Mouse (Mus musculus) kidney, adult 2 months (tissue): ENCODE results near the gene Abca14. TPM values are rescaled to one million over a fixed set of nuclear protein-coding genes. Genes with fewer than 3 reads are reported as not detected.

Experiments
- DNase-seq: peaks from one replicate; pipeline ENCODE4 v3.0.0; 2021
- H3K27ac ChIP-seq: fragments of 200-500 bp; 2 replicates; pipeline ENCODE4 v1.5.1; 2012; ENCODE audit warnings: low read depth, low read length, control low read depth, inconsistent platforms; ENCODE audit not compliant: insufficient read depth
- H3K27me3 ChIP-seq: fragments of 200-500 bp; replicated peaks from 2 replicates; pipeline ENCODE4 v1.6.1; 2012; ENCODE audit warnings: mild to moderate bottlenecking, moderate library complexity, low read length, inconsistent platforms; ENCODE audit not compliant: control insufficient read depth, insufficient read depth
- H3K36me3 ChIP-seq: fragments of 200-500 bp; 2 replicates; pipeline ENCODE4 v1.6.1; 2012; ENCODE audit warnings: mild to moderate bottlenecking, moderate library complexity, low read length, inconsistent platforms; ENCODE audit not compliant: control insufficient read depth, insufficient read depth
- H3K4me1 ChIP-seq: fragments of 200-500 bp; 2 replicates; pipeline ENCODE4 v1.6.1; 2011; ENCODE audit warnings: low read length; ENCODE audit not compliant: control insufficient read depth, insufficient read depth
- H3K4me3 ChIP-seq: fragments of 200-500 bp; 2 replicates; pipeline ENCODE4 v1.5.1; 2011; ENCODE audit warnings: mild to moderate bottlenecking, low read depth, low read length, control low read depth; ENCODE audit not compliant: insufficient read depth
- CTCF ChIP-seq: fragments of 200-500 bp; conservative IDR thresholded peaks from 2 replicates; pipeline ENCODE4 v1.5.1; 2011; ENCODE audit warnings: low read depth, mild to moderate bottlenecking, control low read depth, low read length, moderate library complexity, mixed read lengths; ENCODE audit not compliant: insufficient read depth, insufficient read length
- POLR2A ChIP-seq: fragments of 200-500 bp; IDR thresholded peaks from one replicate; pipeline ENCODE4 v1.6.1; 2011; ENCODE audit warnings: low read depth, low read length, control low read depth
- WGBS: fragments of 180-500 bp; shearing (Covaris S2); methylation state at CpG from one replicate; pipeline ENCODE4 v1.1.7; 2018; 5-methylcytosine and 5-hydroxymethylcytosine counted together
- polyA plus RNA-seq: library from polyadenylated mRNA; depleted of rRNA; stranded (reverse); fragments of >200 nt; gene quantifications from 2 replicates; pipeline ENCODE4 v1.2.3, GENCODE M21; 2012

Gene Abca14
- polyA plus RNA-seq, 1 experiment = 0.06 TPM

DNA sequence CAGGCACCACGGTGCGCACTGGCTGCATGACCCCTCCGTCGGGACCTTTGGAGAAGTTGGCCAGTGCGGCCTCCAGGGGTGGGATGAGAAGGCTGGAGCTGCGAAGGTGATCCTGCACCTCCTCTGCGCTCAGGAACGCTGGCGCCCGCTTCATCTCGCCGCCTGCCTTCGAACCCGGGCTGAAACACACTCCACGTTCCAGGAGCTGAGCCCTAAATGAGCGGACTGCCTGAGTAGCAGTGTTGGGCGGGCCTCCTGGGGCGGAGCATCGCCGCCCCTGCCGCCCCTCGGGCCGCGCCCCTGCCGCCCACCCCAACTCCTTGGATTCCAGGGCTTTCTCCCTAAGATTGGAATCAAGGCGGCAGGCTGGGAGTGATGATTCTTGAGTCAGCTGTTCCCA lies 2.0 kb upstream of the Abca14 start, which contains the start of gene Crym:
Gene Crym (minus strand): TSS at position 341 of the 400 bp plus-strand sequence.
- H3K4me3 ChIP-seq = peak within 1 kb of the TSS; percentile 6
- peak within 1 kb of the TSS; percentile 0; the same call in 1 of the 2 replicates for H3K27ac ChIP-seq
- 3% methylated on average over 26 of the region's 26 CpGs for WGBS
- H3K27me3 ChIP-seq = no peaks in the 10 kb centered on the region
- peak; percentile 28 for DNase-seq
- TF ChIP-seq CTCF (no peak), POLR2A (no peak)
- H3K36me3 ChIP-seq = no peaks in the 10 kb centered on the region
- no peaks in the 10 kb centered on the region; the same call in 1 of the 2 replicates for H3K4me1 ChIP-seq

DNA sequence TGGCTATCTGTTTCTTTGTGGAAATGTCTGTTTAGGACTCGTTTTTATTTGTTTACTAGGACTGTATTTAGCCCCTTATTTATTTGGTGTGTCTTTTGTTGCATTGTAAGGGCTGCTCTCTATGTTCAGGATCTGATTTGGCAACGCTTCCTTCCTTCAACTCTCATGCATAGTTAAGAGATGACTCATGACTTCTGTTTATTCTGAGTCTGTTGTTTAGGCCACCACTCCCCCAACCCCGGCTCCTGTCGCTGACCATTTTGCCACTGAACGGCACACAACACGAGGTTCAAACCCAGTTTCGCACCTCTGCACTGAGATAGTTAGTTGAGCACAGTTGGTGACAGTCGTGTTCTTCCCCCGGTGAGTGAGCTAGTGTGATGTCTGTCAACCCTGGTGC lies 2.2 kb downstream of the Abca14 start:
- Histone ChIP-seq H3K4me3 (no peak overlapping the region), H3K27ac (no peak overlapping the region), H3K36me3 (no peaks in the 10 kb centered on the region), H3K27me3 (no peaks in the 10 kb centered on the region), H3K4me1 (no peaks in the 10 kb centered on the region; the same call in 1 of the 2 replicates)
- WGBS = 41% methylated on average over 9 of the region's 9 CpGs
- DNase-seq = no peak
- TF ChIP-seq POLR2A (no peak), CTCF (no peak)

DNA sequence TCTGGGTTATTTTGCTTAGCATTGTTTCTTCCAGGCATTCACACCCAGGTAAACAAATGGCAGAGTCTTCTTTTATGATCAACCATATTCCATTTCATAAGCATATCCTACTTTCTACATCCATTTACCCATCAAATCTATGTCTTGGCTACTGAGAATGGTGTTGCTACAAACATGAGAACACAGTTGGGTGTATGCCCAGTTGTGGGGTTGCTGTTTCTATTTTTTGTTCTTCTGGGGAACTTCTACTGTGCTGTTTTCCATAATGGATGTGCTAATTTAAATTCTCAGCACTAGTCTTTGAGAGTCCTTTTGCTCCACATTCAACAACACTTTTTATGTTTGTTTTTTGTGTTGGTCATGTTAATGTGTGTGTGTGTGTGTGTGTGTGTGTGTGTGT lies 24.8 kb downstream of the Abca14 start:
- TF ChIP-seq POLR2A (no peak), CTCF (no peak)
- Histone ChIP-seq H3K27me3 (no peaks in the 10 kb centered on the region), H3K4me3 (no peak overlapping the region), H3K4me1 (no peaks in the 10 kb centered on the region), H3K36me3 (no peaks in the 10 kb centered on the region), H3K27ac (no peak overlapping the region)
- no peak for DNase-seq

DNA sequence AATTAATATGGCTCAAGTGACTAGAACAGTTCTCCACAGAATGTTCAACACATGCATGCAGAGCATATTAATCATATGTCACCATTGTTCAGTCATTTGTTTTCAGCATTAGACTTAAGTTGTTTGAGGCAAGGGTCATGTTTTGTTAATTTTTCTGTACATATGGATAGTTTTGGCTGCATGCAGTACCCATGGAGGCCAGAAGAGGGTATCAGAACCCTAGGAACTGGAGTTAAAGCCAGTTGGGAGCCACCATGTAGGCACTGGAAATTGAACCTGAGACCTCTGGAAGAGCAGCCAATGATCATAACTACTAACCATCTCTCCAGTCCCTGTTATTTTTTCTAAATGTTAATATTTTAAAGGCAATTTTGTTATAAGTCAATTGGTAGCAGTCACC lies 37.3 kb downstream of the Abca14 start:
- no peaks in the 10 kb centered on the region for H3K27me3 ChIP-seq
- TF ChIP-seq CTCF = peak; percentile 30; the same call in 1 of the 2 replicates
- no peak for TF ChIP-seq POLR2A
- no peaks in the 10 kb centered on the region for H3K36me3 ChIP-seq
- H3K4me3 ChIP-seq = no peak overlapping the region
- no peaks in the 10 kb centered on the region for H3K4me1 ChIP-seq
- no peak overlapping the region for H3K27ac ChIP-seq
- peak; percentile 3 for DNase-seq

DNA sequence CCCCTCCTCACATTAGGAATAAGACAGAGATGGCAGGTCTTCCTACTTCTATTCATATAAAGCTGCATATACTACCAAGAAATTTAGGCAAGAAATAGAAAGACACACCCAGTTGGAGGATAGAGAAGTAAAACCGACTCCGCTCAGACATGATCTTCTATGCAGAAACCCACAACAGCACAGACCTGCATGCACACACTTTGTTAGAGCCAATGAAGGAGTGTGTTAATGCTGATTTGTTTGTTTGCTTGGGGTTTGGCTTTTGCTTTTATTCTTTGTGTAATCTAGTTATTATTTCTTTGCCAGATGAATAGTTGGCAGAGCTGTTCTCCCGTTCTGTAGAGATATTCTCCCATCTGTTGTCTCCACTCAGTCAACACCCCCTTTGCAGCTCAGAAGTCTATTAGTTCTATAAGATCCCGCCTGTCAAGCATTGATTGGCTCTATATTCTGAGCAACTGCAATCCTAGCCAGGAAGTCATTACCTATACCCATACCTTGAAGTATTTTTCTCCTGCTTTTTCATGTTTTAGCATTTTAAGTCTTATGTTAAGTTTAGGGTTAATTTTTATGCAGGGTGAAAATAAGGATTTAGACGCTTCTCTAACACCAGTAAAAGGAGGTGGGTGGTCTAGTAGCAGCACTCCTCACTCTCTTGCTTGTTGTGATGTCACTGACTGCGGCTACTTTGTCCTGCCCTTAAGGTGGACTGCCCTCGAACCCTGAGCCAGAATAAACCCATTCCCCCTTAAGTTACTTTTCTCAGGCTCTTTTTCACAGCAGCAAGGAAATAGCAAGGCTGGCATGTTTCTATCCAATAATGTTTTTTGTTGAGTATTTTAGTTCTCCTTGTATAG lies 67.6 kb downstream of the Abca14 start:
- no peaks in the 10 kb centered on the region for H3K4me1 ChIP-seq
- TF ChIP-seq CTCF = no peak
- no peak for TF ChIP-seq POLR2A
- WGBS = 72% methylated on average over 7 of the region's 7 CpGs

DNA sequence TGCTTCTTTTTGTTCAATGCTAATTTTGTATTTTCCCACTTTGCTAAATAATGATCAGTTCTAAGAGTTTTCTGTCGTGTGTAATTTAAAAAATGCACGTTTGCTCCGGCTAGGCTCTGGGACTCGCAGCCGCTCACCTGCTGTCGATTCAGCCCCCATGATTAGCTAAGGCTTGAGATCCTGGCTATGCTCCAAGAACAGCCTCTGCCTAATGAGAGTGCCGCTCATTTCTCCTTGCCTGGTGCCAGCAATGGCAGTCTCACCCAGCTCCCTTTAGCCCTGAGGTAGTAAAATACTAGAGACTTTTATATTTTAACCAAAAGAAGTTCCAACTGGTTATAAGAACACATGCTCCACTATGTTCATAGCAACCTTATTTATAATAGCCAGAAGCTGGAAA lies 68.3 kb downstream of the Abca14 start:
- 64% methylated on average over 7 of the region's 7 CpGs for WGBS
- Histone ChIP-seq H3K27me3 (no peaks in the 10 kb centered on the region), H3K27ac (no peak overlapping the region), H3K4me3 (no peak overlapping the region), H3K4me1 (no peaks in the 10 kb centered on the region), H3K36me3 (no peaks in the 10 kb centered on the region)
- peak; percentile 8 for DNase-seq
- no peak for TF ChIP-seq CTCF
- TF ChIP-seq POLR2A = no peak

More for the DNA sequence above, 67.6 kb downstream of the Abca14 start:
- no peak overlapping the region for H3K27ac ChIP-seq
- H3K4me3 ChIP-seq = no peak overlapping the region
- H3K27me3 ChIP-seq = no peaks in the 10 kb centered on the region
- H3K36me3 ChIP-seq = no peaks in the 10 kb centered on the region
- no peak for DNase-seq

DNA sequence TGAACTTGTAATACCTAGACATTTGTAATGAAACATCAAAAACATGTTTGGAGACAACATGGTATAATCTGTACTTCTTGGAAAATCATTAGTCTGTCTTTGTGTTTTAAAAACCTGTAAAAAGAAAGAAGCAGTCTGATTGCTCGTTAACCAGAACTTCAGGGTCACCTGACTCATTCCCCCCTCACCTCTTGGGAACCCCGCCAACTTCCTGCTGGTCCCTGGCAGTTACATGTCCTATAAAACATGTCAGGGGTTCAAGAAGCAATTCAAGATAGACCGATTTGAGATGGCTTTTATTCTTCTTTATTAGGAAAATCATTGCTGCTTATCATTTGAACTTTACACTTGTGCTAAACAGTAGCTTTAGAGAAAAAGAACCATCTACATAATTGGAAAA lies 81.5 kb downstream of the Abca14 start:
- H3K27ac ChIP-seq = no peak overlapping the region
- no peaks in the 10 kb centered on the region for H3K27me3 ChIP-seq
- H3K4me3 ChIP-seq = no peak overlapping the region
- TF ChIP-seq CTCF = no peak
- no peak for TF ChIP-seq POLR2A
- whole genome bisulfite sequencing = 34% methylated on average over 3 of the region's 3 CpGs
- no peaks in the 10 kb centered on the region for H3K4me1 ChIP-seq
- peak; percentile 28 for DNase-seq
- no peaks in the 10 kb centered on the region for H3K36me3 ChIP-seq
